In genomic region chr7:141464603-141465201, GRCm38 (mm10) we compare ENCODE assay signal across 8 mouse cellular contexts. TPM values are rescaled to one million over a fixed set of nuclear protein-coding genes. Genes with fewer than 3 reads are reported as not detected.
DNase-seq lines count a peak whose midpoint lies in the region; ATAC-seq and TF ChIP-seq lines count a peak whose summit lies in the region.

No protein-coding gene starts in this region.

- no peaks in the 10 kb centered on the region for H3K9me3 ChIP-seq in ES-Bruce4 (replicated peaks; ENCODE audit: control insufficient read depth, insufficient read depth, low read length, poor library complexity, severe bottlenecking)
- no peaks in the 10 kb centered on the region for H3K9me3 ChIP-seq in heart, embryonic 12.5 days (replicated peaks)
- H3K9me3 ChIP-seq in midbrain, embryonic 10.5 days (replicated peaks): no peaks in the 10 kb centered on the region

- no peaks in the 10 kb centered on the region for H3K36me3 ChIP-seq in ES-Bruce4 (ENCODE audit: control insufficient read depth, insufficient read depth, low read length, poor library complexity, severe bottlenecking)
- peaks cover 10% of the 10 kb centered on the region for H3K36me3 ChIP-seq in heart, embryonic 12.5 days
- peaks cover 7% of the 10 kb centered on the region for H3K36me3 ChIP-seq in midbrain, embryonic 10.5 days

- no peaks in the 10 kb centered on the region for H3K27me3 ChIP-seq in ES-Bruce4 (ENCODE audit: control insufficient read depth, insufficient read depth, low read length, poor library complexity, severe bottlenecking)
- H3K27me3 ChIP-seq in heart, embryonic 12.5 days (replicated peaks): peaks cover 62% of the 10 kb centered on the region
- peaks cover 75% of the 10 kb centered on the region for H3K27me3 ChIP-seq in midbrain, embryonic 10.5 days (ENCODE audit: low read depth, poor library complexity, severe bottlenecking)

- peak overlapping the region; percentile 63 for H3K4me2 ChIP-seq in heart, embryonic 12.5 days

- no peak for TF ChIP-seq EP300 in ES-Bruce4 (IDR thresholded peaks at IDR 0.05; ENCODE audit: insufficient read depth, low read depth, low read length)

- no peak for TF ChIP-seq CTCF in ES-Bruce4 (IDR thresholded peaks at IDR 0.05; ENCODE audit: low read depth, low read length)

- peak overlapping the region; percentile 5 for H3K9ac ChIP-seq in ES-Bruce4 (ENCODE audit: low read depth, poor library complexity, severe bottlenecking)
- H3K9ac ChIP-seq in heart, embryonic 12.5 days: peak overlapping the region; percentile 53

- H3K4me3 ChIP-seq in ES-Bruce4 (ENCODE audit: low read depth, low read length): peak overlapping the region; percentile 60
- H3K4me3 ChIP-seq in heart, embryonic 12.5 days: peak overlapping the region; percentile 36
- peak overlapping the region; percentile 40 for H3K4me3 ChIP-seq in midbrain, embryonic 10.5 days

- peaks cover 5% of the 10 kb centered on the region for H3K4me1 ChIP-seq in ES-Bruce4 (ENCODE audit: control insufficient read depth, insufficient read depth, low read length)
- peaks cover 70% of the 10 kb centered on the region for H3K4me1 ChIP-seq in heart, embryonic 12.5 days (replicated peaks)
- peaks cover 62% of the 10 kb centered on the region for H3K4me1 ChIP-seq in midbrain, embryonic 10.5 days

- 6% methylated on average over 33 of the region's 38 CpGs for WGBS in heart, embryonic 12.5 days
- WGBS in midbrain, embryonic 10.5 days: 2% methylated on average over 38 of the region's 38 CpGs

- H3K27ac ChIP-seq in ES-Bruce4 (ENCODE audit: insufficient read depth, low read length): no peak overlapping the region
- no peak overlapping the region for H3K27ac ChIP-seq in heart, embryonic 12.5 days (ENCODE audit: poor library complexity, severe bottlenecking)
- 0 out of 2 replicates have a peak overlapping the region, but pooled peaks have one; percentile 30 for H3K27ac ChIP-seq in midbrain, embryonic 10.5 days (replicated peaks)

- peak; percentile 59 for DNase-seq in cerebellum, adult 11-12 months
- DNase-seq in cerebellum, adult 11 months: no peak
- peak; percentile 76 for DNase-seq in kidney, postnatal 10 days
- peak; percentile 30 for DNase-seq in midbrain, embryonic 10.5 days (ENCODE audit: low spot score)
- DNase-seq in frontal cortex, adult 2 months (ENCODE audit: extremely low spot score in 1 of 2, low spot score in 1 of 2): no peak
- no peak for DNase-seq in gastrocnemius, adult 18-20 months (ENCODE audit: low spot score)

- no peak for TF ChIP-seq POLR2A in ES-Bruce4 (IDR thresholded peaks at IDR 0.05; ENCODE audit: insufficient read depth, low read length)

- no peak for ATAC-seq in heart, embryonic 12.5 days (ENCODE audit: insufficient number of reproducible peaks, low FRiP score)

RNA-seq across cellular contexts. Expression of gene Cd151, which starts 2.5 kb away (rescaled TPM):
- 99.0 and 107 TPM in 2 replicates for polyA plus RNA-seq in ES-Bruce4 (2011; ENCODE audit: insufficient read depth, insufficient read length, low read depth, missing spikeins)
- 27.4 and 30.6 TPM in 2 replicates for polyA plus RNA-seq in heart, embryonic 12.5 days (2016; fragmentation: Nextera tagmentation; extraction: Ambion mirVana)
- polyA plus RNA-seq in midbrain, embryonic 10.5 days (2016; fragmentation: Nextera tagmentation; extraction: Ambion mirVana): 17.3 and 17.6 TPM in 2 replicates
- 61.0 and 61.7 TPM in 2 replicates for polyA plus RNA-seq in frontal cortex, adult 2 months (2012; rRNA removed)
- 10 to 100 TPM; 82.6 to 90.7 TPM for total RNA-seq in gastrocnemius, adult 18-20 months (2021)

RNA-seq across cellular contexts. Expression of gene Cracr2b, which starts 3.8 kb away (rescaled TPM):
- polyA plus RNA-seq in ES-Bruce4 (2011; ENCODE audit: insufficient read depth, insufficient read length, low read depth, missing spikeins): 13.5 and 14.0 TPM in 2 replicates
- 16.6 and 17.5 TPM in 2 replicates for polyA plus RNA-seq in heart, embryonic 12.5 days (2016; fragmentation: Nextera tagmentation; extraction: Ambion mirVana)
- polyA plus RNA-seq in midbrain, embryonic 10.5 days (2016; fragmentation: Nextera tagmentation; extraction: Ambion mirVana): 4.1 and 6.9 TPM in 2 replicates
- 5.1 and 8.7 TPM in 2 replicates for polyA plus RNA-seq in frontal cortex, adult 2 months (2012; rRNA removed)
- 1 to 10 TPM; 7.2 to 8.9 TPM for total RNA-seq in gastrocnemius, adult 18-20 months (2021)

RNA-seq across cellular contexts. Expression of gene Pnpla2, which starts 9.7 kb away (rescaled TPM):
- polyA plus RNA-seq in ES-Bruce4 (2011; ENCODE audit: insufficient read depth, insufficient read length, low read depth, missing spikeins): 33.3 and 43.5 TPM in 2 replicates
- 42.3 and 43.3 TPM in 2 replicates for polyA plus RNA-seq in heart, embryonic 12.5 days (2016; fragmentation: Nextera tagmentation; extraction: Ambion mirVana)
- polyA plus RNA-seq in midbrain, embryonic 10.5 days (2016; fragmentation: Nextera tagmentation; extraction: Ambion mirVana): 15.2 and 17.5 TPM in 2 replicates
- 27.5 and 29.8 TPM in 2 replicates for polyA plus RNA-seq in frontal cortex, adult 2 months (2012; rRNA removed)
- total RNA-seq in gastrocnemius, adult 18-20 months (2021): 100 to 1,000 TPM; 288 to 309 TPM

RNA-seq across cellular contexts. Expression of gene Polr2l, which starts 10.2 kb away (rescaled TPM):
- polyA plus RNA-seq in ES-Bruce4 (2011; ENCODE audit: insufficient read depth, insufficient read length, low read depth, missing spikeins): 12.1 and 15.3 TPM in 2 replicates
- 60.7 and 64.7 TPM in 2 replicates for polyA plus RNA-seq in heart, embryonic 12.5 days (2016; fragmentation: Nextera tagmentation; extraction: Ambion mirVana)
- 82.1 and 85.0 TPM in 2 replicates for polyA plus RNA-seq in midbrain, embryonic 10.5 days (2016; fragmentation: Nextera tagmentation; extraction: Ambion mirVana)
- 41.5 and 47.6 TPM in 2 replicates for polyA plus RNA-seq in frontal cortex, adult 2 months (2012; rRNA removed)
- 10 to 100 TPM; 62.0 to 64.3 TPM for total RNA-seq in gastrocnemius, adult 18-20 months (2021)

RNA-seq across cellular contexts. Expression of gene Tspan4, which starts 10.3 kb away (rescaled TPM):
- polyA plus RNA-seq in ES-Bruce4 (2011; ENCODE audit: insufficient read depth, insufficient read length, low read depth, missing spikeins): 37.4 and 39.9 TPM in 2 replicates
- polyA plus RNA-seq in heart, embryonic 12.5 days (2016; fragmentation: Nextera tagmentation; extraction: Ambion mirVana): 57.5 and 57.6 TPM in 2 replicates
- 33.3 and 38.7 TPM in 2 replicates for polyA plus RNA-seq in midbrain, embryonic 10.5 days (2016; fragmentation: Nextera tagmentation; extraction: Ambion mirVana)
- polyA plus RNA-seq in frontal cortex, adult 2 months (2012; rRNA removed): 38.7 and 40.9 TPM in 2 replicates
- total RNA-seq in gastrocnemius, adult 18-20 months (2021): 1 to 10 TPM; 6.6 to 7.1 TPM

Comparison
In these comparisons a context has a peak if more than half of its experiments do, and no peak if none do; other contexts are left out.
1. DNase-seq: peak in cerebellum, adult 11-12 months (single experiment), kidney, postnatal 10 days (single experiment) and midbrain, embryonic 10.5 days (single experiment); none in cerebellum, adult 11 months (single experiment), frontal cortex, adult 2 months (0 of 2) and gastrocnemius, adult 18-20 months (single experiment).
2. Peak in every context shown above with its lines, with median percentiles within 50 percentile points of each other: H3K4me3 ChIP-seq.